Mouse (Mus musculus) cerebellum, adult 11 months (tissue): ENCODE results near the gene Zp3.
A peak's percentile ranks its signal among the peaks of the same experiment; 100 is the strongest.

Experiments used
- DNase-seq: peaks from one replicate; pipeline ENCODE4 v3.0.0; 2022

Zp3 gene

DNA sequence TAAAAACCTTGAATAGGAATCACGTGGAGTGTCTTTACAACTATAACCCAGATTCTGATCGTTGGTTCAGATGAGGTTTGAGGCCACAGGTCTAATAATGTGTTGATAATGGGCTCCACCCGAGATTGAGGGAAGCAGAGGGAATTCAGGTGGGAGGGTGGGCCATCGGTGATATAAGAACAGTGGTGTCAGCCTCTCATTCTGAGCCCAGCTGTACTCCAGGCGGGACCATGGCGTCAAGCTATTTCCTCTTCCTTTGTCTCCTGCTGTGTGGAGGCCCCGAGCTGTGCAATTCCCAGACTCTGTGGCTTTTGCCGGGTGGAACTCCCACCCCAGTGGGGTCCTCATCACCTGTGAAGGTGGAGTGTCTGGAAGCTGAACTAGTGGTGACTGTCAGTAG, at the start of gene Zp3:
TSS of gene Zp3 (plus strand) at position 196 of the 400 bp plus-strand sequence.
- no peak for DNase-seq

- no peak for DNase-seq
Measured at GRCm38 (mm10) chr5:135931526-135931925, 48.4 kb upstream of the Zp3 start.

DNA sequence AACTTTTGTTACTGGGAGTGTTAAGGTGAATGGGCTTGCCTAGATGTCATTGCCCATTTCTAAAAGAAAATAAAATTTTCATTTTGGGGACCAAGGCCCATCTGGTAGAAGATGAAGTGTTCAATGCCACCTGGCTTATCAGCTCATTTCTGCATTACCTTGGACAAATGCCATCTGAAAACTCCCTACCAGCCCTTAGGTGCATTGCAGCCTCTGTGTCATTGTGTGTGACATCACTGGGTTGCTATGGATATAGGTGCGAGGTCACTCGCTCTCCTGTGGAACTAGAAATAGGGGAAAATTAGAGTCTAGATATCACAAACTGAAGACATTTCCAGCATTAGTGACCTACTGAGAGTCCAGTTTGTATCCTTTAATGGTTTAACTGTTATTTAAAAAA, 47.5 kb upstream of the Zp3 start:
- DNase-seq: no peak

DNA sequence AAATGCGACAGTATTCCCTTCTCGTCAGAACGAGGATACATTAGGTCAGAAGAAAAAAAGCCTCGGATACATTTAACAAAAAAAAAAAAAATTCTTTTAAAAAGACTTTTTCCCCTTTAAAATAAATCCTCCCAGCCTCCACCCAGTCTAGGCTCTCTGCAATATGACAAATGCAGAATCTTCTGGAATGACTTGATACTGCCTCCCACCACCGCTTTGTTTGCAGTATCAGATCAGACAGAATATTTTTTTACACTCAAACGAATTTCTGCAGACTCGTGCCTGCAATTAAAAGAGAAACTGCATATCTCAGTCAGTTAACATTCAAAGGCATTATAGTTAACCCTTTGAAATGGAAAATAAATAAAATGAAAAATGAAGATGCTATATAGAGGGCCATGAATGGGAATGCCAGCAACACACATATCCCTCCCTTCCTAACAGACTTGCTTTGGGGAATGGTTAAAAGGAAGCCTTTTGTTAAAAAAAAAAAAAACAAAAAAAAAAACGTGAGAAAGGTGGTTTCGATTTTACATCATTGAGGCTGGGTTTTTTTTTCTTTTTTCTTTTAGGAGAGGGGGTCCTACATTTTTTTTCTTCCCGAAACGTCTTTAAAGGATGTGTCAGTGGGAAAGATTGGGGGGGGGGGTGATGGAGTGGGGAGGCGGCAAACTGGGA, 46.5 kb upstream of the Zp3 start:
- no peak for DNase-seq

- DNase-seq: peak; percentile 74
Measured at GRCm38 (mm10) chr5:135933900-135934441, 45.9 kb upstream of the Zp3 start.

- peak; percentile 98 for DNase-seq
Measured at GRCm38 (mm10) chr5:135934481-135935175, 45.3 kb upstream of the Zp3 start, which contains the start of gene Ywhag. Ywhag (minus strand) TSS chr5:135934616.

- no peak for DNase-seq
Measured at GRCm38 (mm10) chr5:135935176-135935523, 44.7 kb upstream of the Zp3 start.

- DNase-seq: no peak
Measured at GRCm38 (mm10) chr5:135935641-135936190, 44.2 kb upstream of the Zp3 start.

GRCm38 (mm10) chr5:135940587-135940986, 39.3 kb upstream of the Zp3 start:
- no peak for DNase-seq

DNA sequence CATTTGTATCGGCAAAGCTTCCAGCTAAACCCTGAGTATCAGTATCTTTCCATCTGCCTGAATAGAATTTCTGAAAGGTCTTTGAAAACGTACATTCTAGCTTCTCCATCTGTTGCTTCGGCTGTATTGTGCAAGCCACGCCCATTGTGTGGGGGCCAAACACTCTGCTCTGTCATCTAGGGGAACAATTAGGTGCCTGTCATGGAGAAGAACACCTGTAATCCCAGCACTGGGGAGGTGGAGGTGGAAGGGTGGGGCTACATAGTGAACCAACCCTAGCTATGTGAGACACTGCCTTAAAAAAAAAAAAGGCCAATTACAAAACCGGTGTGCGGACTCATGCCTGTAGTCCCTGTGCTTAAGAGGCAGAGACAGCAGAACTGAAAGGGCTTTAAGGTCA, 37.2 kb upstream of the Zp3 start:
- no peak for DNase-seq

- DNase-seq: no peak
Measured at GRCm38 (mm10) chr5:135945916-135946408, 33.9 kb upstream of the Zp3 start.

GRCm38 (mm10) chr5:135946621-135947020, 33.3 kb upstream of the Zp3 start:
- DNase-seq: no peak

DNA sequence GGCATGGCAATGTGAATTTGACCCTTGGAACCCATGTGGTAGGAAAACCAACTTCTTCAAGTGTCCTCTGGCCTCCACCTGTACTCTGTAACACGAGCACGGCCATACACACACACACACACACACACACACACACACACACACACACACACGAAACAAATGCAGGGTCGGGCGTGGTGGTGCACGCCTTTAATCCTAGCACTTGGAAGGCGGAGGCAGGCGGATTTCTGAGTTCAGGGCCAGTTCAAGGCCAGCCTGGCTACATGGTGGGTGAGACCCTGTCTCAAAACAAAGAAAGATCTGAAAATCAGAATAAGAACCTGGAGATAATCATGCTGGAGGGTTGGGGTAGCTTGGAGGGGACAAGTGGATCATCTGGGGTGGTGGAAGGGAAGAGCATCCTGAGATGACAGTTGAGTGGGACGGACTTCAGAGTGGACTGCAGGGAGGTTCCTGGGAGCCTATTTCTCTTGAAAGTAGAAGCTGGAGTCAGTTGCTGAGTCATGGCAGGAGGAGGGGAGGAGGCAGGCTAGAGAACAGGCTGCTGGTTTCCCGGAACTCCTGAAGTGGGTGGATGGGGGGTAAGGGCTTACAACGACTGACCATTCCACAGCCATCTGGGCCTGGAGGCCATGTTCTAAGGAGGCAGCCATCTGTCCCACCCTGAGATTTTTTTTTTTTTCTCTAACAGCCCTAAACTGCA, 29.0 kb upstream of the Zp3 start:
- DNase-seq: no peak

GRCm38 (mm10) chr5:135951660-135952059, 28.2 kb upstream of the Zp3 start:
- no peak for DNase-seq

GRCm38 (mm10) chr5:135952830-135953229, 27.1 kb upstream of the Zp3 start:
- no peak for DNase-seq

DNA sequence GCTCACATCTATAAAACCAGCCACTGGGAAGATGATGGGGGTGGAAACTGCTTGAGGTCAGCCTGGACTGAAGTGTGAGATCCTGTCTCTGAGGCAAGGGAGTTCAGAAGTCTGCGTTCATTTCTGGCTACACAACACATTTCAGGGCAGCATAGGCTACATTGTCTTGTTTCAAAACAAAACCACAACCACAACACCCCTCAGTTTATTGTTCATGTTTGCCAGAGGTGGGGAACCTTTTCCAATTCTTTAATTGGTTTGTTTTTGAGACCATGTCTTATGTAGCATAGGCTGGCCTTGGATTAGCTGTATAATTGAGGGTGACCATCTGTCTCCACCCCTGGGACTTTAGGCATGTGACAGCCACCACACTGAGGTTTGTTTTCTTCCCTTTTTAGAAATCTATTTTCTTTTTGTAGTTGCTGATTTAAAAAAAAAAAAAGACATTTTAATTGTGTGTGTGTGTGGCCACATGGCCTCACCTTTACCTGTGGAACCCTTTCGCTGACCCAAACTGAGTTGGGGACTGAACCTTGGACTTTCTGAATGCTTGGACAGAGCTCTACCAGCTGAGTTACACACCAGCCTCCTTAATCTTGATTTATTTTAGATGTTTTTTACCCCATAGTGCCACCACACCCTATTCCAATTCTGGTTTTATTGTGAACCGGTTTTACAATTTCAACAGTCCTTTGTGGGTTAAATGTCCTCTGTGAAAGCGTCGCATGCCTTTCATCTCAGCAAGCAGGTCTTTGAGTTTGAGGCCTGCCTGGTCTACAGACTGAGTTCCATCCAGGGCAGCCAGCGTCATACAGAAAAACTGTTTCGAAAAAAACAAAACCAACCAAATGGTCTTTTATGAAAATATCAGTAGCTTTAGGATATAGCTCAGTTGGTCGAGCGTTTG, 23.3 kb upstream of the Zp3 start:
- DNase-seq: no peak

DNA sequence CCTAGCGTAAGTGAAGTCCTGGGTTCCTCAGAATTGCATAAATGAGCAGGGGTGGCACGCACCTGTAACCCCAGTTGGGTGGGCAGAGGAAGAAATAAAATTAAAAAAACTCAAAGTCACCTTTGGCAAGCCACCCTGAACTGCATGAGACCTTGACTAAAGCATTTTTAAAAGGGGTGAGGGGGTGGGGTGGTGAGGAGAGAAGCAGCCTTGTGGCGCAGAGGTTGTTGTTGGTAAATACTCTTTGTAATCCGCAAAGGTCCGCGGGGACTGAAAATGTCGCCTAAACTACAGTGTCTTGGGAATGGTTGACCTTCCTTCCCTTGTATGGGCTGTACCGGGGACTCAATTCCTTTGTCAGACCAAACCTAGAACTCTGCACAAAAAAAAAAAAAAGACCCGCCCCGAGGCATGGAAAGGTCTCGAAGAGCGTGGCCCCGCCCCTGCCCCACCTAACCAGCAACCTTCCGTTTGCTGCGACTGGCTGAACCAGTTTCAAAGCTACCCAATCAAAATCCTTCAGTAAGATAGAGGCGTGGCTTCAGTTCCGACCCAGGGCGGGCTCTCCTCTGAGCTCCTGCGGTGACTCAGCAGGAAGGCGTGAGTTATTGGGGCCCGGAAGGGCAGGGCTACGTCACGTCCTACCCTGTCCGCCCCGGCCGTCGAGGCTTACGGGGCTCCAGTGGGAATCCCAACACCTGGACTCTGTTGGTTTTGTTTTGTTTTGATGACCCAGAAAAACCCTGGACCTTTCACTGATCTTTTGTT, 22.5 kb upstream of the Zp3 start:
- DNase-seq: peak; percentile 87

GRCm38 (mm10) chr5:135958367-135958766, 21.5 kb upstream of the Zp3 start:
- no peak for DNase-seq

DNA sequence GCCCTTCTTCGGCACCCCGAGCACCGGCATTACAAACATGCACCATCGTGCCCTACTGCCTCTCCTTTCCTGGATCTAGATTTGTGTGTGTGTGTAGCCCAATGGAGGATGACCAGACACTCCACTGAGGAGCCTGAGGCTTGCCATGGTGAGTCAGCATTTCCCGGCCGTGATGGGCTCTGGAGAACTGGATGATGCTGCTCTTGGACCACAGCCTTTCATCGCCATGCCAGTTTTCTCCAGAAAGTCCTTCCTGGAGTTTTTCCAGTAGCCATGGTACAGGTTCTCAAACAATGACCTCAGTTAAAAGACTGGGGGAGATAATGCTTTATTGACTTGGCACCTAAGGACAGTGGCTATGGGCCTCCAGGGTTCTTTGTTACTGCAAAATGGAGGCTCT, 20.0 kb upstream of the Zp3 start:
- DNase-seq: no peak

DNA sequence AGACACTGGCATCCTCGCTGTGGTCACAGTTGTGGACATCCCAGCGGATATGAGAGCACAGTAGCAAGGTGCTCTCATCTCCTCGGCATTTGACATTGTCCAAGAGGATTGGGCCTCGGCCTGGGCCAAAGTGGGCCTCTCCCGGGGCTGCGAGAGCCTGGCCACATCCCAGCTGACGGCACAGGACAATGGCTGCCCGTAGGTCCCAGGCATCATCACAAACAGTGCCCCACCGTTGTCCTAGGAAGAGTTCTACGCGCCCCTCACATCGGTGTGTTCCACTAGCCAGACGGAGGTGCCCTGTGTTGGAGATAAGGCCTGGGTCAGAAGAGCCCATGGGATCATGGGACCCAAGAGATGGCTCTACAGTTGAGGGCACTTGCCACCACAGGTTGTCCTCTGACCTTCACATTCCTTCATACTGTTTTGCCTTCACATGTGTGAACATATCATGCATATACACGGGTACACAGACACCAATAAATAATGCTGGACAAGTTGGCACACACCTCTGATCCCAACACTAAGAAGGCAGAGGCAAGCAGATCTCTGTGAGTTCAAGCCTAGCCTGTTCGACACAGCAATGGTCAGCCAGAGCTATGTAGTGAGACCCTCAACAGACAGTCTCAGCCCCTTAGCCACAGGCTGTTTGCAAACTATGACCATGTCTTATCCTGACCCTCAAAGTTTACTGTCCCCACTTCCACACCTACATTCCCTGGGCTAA, 18.8 kb upstream of the Zp3 start:
- peak; percentile 43 for DNase-seq

- DNase-seq: no peak
Measured at GRCm38 (mm10) chr5:135962125-135962491, 17.8 kb upstream of the Zp3 start.
